Mouse (Mus musculus) limb, embryonic 12.5 days (tissue): ENCODE data around the gene Tacr2. TPM values are rescaled to one million over a fixed set of nuclear protein-coding genes. Genes with fewer than 3 reads are reported as not detected.

Source experiments
- ATAC-seq: fragments of 200-750 bp; cut with Nextera tagmentation; 2 replicates; pipeline ENCODE4 v1.8.0; 2017; ENCODE audit warnings: low read depth, moderate TSS enrichment; ENCODE audit not compliant: insufficient number of reproducible peaks, insufficient read depth, low FRiP score, low TSS enrichment
- H3K27ac ChIP-seq: fragments of 300-500 bp; sonication (generic); 2 replicates; pipeline ENCODE4 v1.5.1; 2016; ENCODE audit warnings: mild to moderate bottlenecking, moderate library complexity
- H3K27me3 ChIP-seq: fragments of 300-500 bp; sonication (generic); 2 replicates; pipeline ENCODE4 v1.6.1; 2016; ENCODE audit warnings: mild to moderate bottlenecking, moderate library complexity
- H3K36me3 ChIP-seq: fragments of 300-500 bp; sonication (generic); 2 replicates; pipeline ENCODE4 v1.6.1; 2016; ENCODE audit warnings: mild to moderate bottlenecking, moderate library complexity
- H3K4me1 ChIP-seq: fragments of 300-500 bp; sonication (generic); replicated peaks from 2 replicates; pipeline ENCODE4 v1.6.1; 2016
- H3K4me2 ChIP-seq: fragments of 300-500 bp; sonication (generic); 2 replicates; pipeline ENCODE4 v1.6.1; 2016; ENCODE audit warnings: mild to moderate bottlenecking, moderate library complexity
- H3K4me3 ChIP-seq: fragments of 300-500 bp; sonication (generic); replicated peaks from 2 replicates; pipeline ENCODE4 v1.5.1; 2016; ENCODE audit warnings: mild to moderate bottlenecking
- H3K9ac ChIP-seq: fragments of 300-500 bp; sonication (generic); replicated peaks from 2 replicates; pipeline ENCODE4 v1.6.1; 2016; ENCODE audit warnings: mild to moderate bottlenecking, moderate library complexity
- H3K9me3 ChIP-seq: fragments of 300-500 bp; sonication (generic); 2 replicates; pipeline ENCODE4 v1.6.1; 2016; ENCODE audit warnings: mild to moderate bottlenecking, moderate library complexity
- WGBS: fragments of 180-500 bp; shearing (Covaris S2); methylation state at CpG from one replicate; pipeline ENCODE4 v1.1.7; 2016; 5-methylcytosine and 5-hydroxymethylcytosine counted together
- polyA plus RNA-seq: library from polyadenylated mRNA; unstranded; fragments of >200 nt; fragmentation: Nextera tagmentation; extraction: Ambion mirVana; gene quantifications from 2 replicates; pipeline ENCODE4 v1.2.1, GENCODE M21; 2016

The Tacr2 gene
- not detected in 2 replicates for polyA plus RNA-seq

DNA sequence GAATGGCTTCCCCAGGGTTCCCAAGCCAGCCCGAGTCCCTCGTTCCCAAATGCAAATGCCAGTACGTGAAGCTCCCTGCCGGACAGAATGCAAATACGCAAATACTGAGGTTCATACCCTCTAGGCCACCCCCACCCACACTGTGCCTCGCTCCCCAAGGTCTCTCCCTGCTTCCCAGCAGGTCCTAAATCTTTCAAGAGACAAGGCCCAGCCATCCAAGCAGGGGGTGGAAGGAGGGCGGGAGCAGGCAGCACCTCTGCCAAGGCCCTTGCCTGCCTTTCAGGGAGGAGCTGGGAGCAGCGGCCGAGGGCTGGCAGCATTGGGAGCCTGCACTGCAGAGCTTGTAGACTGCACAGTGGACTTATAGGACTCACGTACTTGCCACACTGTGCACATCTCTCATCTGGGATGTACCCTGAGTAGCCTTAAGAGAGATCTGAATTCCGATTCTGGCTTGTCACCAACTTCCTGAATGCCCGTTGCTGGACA is at the start of gene Tacr2:
TSS of gene Tacr2 (plus strand) at position 439 of the 489 bp plus-strand sequence.
- H3K9me3 ChIP-seq: no peaks in the 10 kb centered on the region
- no peak within 1 kb of the TSS for H3K27ac ChIP-seq
- no peak within 1 kb of the TSS for H3K4me3 ChIP-seq
- H3K27me3 ChIP-seq: 0 out of 2 replicates have a peak, but pooled peaks cover 5% of the 10 kb centered on the region
- 54% methylated on average over 12 of the region's 12 CpGs for WGBS
- H3K36me3 ChIP-seq: no peaks in the 10 kb centered on the region
- H3K9ac ChIP-seq: no peak within 1 kb of the TSS
- H3K4me1 ChIP-seq: no peaks in the 10 kb centered on the region
- H3K4me2 ChIP-seq: no peak within 1 kb of the TSS
- ATAC-seq: no peak

DNA sequence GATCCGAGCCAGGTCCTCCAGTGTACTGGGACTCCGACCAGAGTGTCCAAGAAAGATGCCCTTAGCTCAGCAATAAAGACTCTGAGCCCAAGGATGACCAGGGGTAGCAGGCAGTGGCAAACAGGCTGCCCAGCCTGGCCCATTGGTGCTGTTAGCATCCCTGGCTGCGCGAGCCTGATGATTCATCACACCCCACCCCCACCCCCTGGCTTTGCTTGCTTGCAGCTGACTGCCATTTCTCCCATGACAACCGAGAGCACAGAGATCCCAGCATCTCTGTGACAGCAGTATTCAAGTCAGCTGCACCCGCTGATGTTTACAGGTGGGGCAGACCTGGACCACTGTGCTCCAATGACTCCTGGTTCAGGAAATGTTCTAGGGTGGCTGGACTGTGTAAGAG is 49.7 kb upstream of the Tacr2 start:
- no peak overlapping the region for H3K4me3 ChIP-seq
- H3K9ac ChIP-seq: no peak overlapping the region
- no peak overlapping the region for H3K4me2 ChIP-seq
- no peak overlapping the region for H3K27ac ChIP-seq
- 0 out of 2 replicates have a peak, but pooled peaks cover 6% of the 10 kb centered on the region for H3K36me3 ChIP-seq
- H3K4me1 ChIP-seq: no peaks in the 10 kb centered on the region
- 76% methylated on average over 6 of the region's 6 CpGs for WGBS
- no peaks in the 10 kb centered on the region for H3K27me3 ChIP-seq
- 0 out of 2 replicates have a peak, but pooled peaks cover 4% of the 10 kb centered on the region for H3K9me3 ChIP-seq
- ATAC-seq: no peak

GRCm38 (mm10) chr10:62208241-62208896 is 43.9 kb upstream of the Tacr2 start:
- Histone ChIP-seq H3K4me1 (peaks cover 12% of the 10 kb centered on the region; the same call in 1 of the 2 replicates), H3K9me3 (0 out of 2 replicates have a peak, but pooled peaks cover 4% of the 10 kb centered on the region), H3K4me2 (no peak overlapping the region), H3K4me3 (no peak overlapping the region), H3K27me3 (no peaks in the 10 kb centered on the region), H3K9ac (no peak overlapping the region), H3K27ac (no peak overlapping the region), H3K36me3 (no peaks in the 10 kb centered on the region)
- ATAC-seq: no peak
- WGBS: 27% methylated on average over 10 of the region's 10 CpGs

GRCm38 (mm10) chr10:62211310-62211709 is 40.9 kb upstream of the Tacr2 start:
- no peak for ATAC-seq
- 0 out of 2 replicates have a peak overlapping the region, but pooled peaks have one; percentile 62 for H3K27ac ChIP-seq
- WGBS: 71% methylated on average over 5 of the region's 6 CpGs

DNA sequence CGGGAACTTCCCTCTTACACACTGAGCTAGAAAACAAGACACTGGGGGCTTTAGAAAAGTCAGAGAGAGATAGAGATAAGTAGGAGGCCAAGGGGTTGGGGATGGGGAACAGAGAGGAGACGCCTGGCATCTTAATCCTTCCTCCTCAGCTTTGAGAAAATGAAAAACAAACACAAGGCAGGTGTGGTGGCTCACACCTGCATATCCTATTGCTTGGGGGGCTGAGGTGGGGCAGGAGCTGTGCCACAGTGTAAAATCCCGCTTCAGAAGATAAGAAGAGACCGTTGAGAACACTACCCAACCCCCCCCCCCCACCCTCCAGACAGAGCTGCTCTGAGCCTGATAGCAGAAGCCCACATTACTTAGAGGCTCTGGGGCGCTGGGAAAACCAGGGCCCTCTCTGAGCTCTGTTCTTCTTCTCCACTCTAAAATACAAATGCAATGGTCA is 37.0 kb upstream of the Tacr2 start:
- peaks cover 10% of the 10 kb centered on the region; the same call in 1 of the 2 replicates for H3K4me1 ChIP-seq
- 46% methylated on average over 5 of the region's 5 CpGs for WGBS
- no peak overlapping the region for H3K4me2 ChIP-seq
- H3K9ac ChIP-seq: no peak overlapping the region
- H3K27me3 ChIP-seq: no peaks in the 10 kb centered on the region
- no peak overlapping the region for H3K27ac ChIP-seq
- no peak for ATAC-seq
- no peak overlapping the region for H3K4me3 ChIP-seq
- no peaks in the 10 kb centered on the region for H3K9me3 ChIP-seq
- H3K36me3 ChIP-seq: no peaks in the 10 kb centered on the region

More at GRCm38 (mm10) chr10:62211310-62211709, 40.9 kb upstream of the Tacr2 start:
- H3K9ac ChIP-seq: no peak overlapping the region
- peaks cover 12% of the 10 kb centered on the region; the same call in 1 of the 2 replicates for H3K4me1 ChIP-seq
- no peak overlapping the region for H3K4me2 ChIP-seq
- no peak overlapping the region for H3K4me3 ChIP-seq
- H3K36me3 ChIP-seq: no peaks in the 10 kb centered on the region
- no peaks in the 10 kb centered on the region for H3K27me3 ChIP-seq
- 0 out of 2 replicates have a peak, but pooled peaks cover 4% of the 10 kb centered on the region for H3K9me3 ChIP-seq

- H3K4me1 ChIP-seq: peaks cover 6% of the 10 kb centered on the region; the same call in 1 of the 2 replicates
- no peaks in the 10 kb centered on the region for H3K27me3 ChIP-seq
- H3K4me3 ChIP-seq: no peak overlapping the region
- no peak overlapping the region for H3K4me2 ChIP-seq
- no peak overlapping the region for H3K27ac ChIP-seq
- 96% methylated on average over 8 of the region's 8 CpGs for WGBS
- H3K36me3 ChIP-seq: no peaks in the 10 kb centered on the region
- H3K9ac ChIP-seq: no peak overlapping the region
- ATAC-seq: no peak
- no peaks in the 10 kb centered on the region for H3K9me3 ChIP-seq
Measured at GRCm38 (mm10) chr10:62215633-62216032, 36.6 kb upstream of the Tacr2 start.

DNA sequence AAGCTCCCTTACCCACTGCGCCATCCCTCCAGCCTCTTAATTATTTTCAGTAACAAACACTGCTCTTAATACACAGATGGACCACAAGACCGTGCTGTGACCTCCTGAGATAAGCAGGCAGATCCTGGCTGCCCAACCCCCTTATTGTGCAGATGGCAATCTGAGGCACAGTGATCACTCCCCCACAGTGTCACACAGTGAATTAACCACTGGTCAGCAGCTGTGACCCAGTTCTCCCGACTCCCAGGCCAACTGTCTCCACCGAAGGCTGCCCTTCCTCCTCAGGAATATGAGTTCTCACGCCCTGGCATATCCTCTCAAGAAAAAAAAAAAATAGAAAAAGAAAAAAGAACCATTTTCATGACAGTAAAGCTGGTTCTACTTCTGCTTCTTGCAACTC is 35.6 kb upstream of the Tacr2 start:
- Histone ChIP-seq H3K4me3 (no peak overlapping the region), H3K4me2 (no peak overlapping the region), H3K4me1 (no peaks in the 10 kb centered on the region), H3K36me3 (no peaks in the 10 kb centered on the region), H3K27me3 (no peaks in the 10 kb centered on the region), H3K9ac (no peak overlapping the region), H3K9me3 (no peaks in the 10 kb centered on the region), H3K27ac (no peak overlapping the region)
- ATAC-seq: no peak
- WGBS: 59% methylated on average over 5 of the region's 5 CpGs

DNA sequence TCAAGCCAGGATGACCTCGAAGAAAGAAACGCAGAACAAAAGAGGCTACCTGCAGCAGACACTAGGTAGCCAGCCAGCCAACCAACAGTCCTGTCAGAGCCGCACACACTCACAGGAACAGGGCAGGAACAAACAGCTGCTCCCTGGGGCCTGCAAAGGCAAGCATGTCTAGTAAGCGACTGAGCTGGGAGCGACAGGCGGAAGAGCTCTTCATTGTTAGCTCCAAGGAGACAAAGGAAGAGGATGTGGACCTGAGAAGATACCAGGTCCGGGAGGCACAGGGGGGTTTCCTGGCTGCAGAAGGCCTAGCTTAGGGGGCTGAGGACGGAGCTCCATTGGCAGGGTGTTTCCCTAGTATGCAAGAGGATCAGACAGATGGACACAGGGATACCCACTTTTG is 35.0 kb upstream of the Tacr2 start:
- WGBS: 81% methylated on average over 8 of the region's 8 CpGs
- H3K36me3 ChIP-seq: no peaks in the 10 kb centered on the region
- H3K4me1 ChIP-seq: no peaks in the 10 kb centered on the region
- ATAC-seq: no peak
- H3K4me2 ChIP-seq: no peak overlapping the region
- no peak overlapping the region for H3K27ac ChIP-seq
- H3K27me3 ChIP-seq: no peaks in the 10 kb centered on the region
- H3K9ac ChIP-seq: no peak overlapping the region
- H3K9me3 ChIP-seq: no peaks in the 10 kb centered on the region
- no peak overlapping the region for H3K4me3 ChIP-seq

- no peak for ATAC-seq
- H3K27ac ChIP-seq: no peak overlapping the region
Measured at GRCm38 (mm10) chr10:62218044-62218788, 34.0 kb upstream of the Tacr2 start.

GRCm38 (mm10) chr10:62218789-62219172 is 33.5 kb upstream of the Tacr2 start:
- WGBS: 73% methylated on average over 7 of the region's 7 CpGs
- H3K27me3 ChIP-seq: no peaks in the 10 kb centered on the region
- no peaks in the 10 kb centered on the region for H3K36me3 ChIP-seq
- no peak overlapping the region for H3K9ac ChIP-seq
- no peak overlapping the region for H3K4me3 ChIP-seq
- no peak for ATAC-seq
- H3K4me2 ChIP-seq: no peak overlapping the region
- no peaks in the 10 kb centered on the region for H3K9me3 ChIP-seq
- H3K27ac ChIP-seq: no peak overlapping the region
- no peaks in the 10 kb centered on the region for H3K4me1 ChIP-seq

More at GRCm38 (mm10) chr10:62218044-62218788, 34.0 kb upstream of the Tacr2 start:
- no peak overlapping the region for H3K4me2 ChIP-seq
- no peaks in the 10 kb centered on the region for H3K27me3 ChIP-seq
- 81% methylated on average over 19 of the region's 19 CpGs for WGBS
- no peaks in the 10 kb centered on the region for H3K36me3 ChIP-seq
- H3K9ac ChIP-seq: no peak overlapping the region
- H3K9me3 ChIP-seq: no peaks in the 10 kb centered on the region
- H3K4me3 ChIP-seq: no peak overlapping the region
- no peaks in the 10 kb centered on the region for H3K4me1 ChIP-seq
